Mouse (Mus musculus): ENCODE measurements around the gene Ntn4. TPM values are rescaled to one million over a fixed set of nuclear protein-coding genes. Genes with fewer than 3 reads are reported as not detected.

Gene Ntn4
- total RNA-seq, 2 experiments from 2014 or later: 5.5 to 7.8 TPM

GRCm38 (mm10) chr10:93697866-93698483 lies 57.5 kb downstream of the Ntn4 start:
- Histone ChIP-seq H3K4me3 (no peak overlapping the region), H3K27ac (no peak overlapping the region)
- DNase-seq (ENCODE audit: low spot score in 2 of 2): no peak
- TF ChIP-seq CTCF (conservative IDR thresholded peaks at IDR 0.05): no peak

GRCm38 (mm10) chr10:93699689-93700478 lies 59.4 kb downstream of the Ntn4 start:
- Histone ChIP-seq H3K27ac (no peak overlapping the region), H3K4me3 (peak overlapping the region; percentile 0; the same call in 1 of the 2 replicates)
- no peak for TF ChIP-seq CTCF (conservative IDR thresholded peaks at IDR 0.05)
- DNase-seq (ENCODE audit: low spot score in 2 of 2): no peak

- TF ChIP-seq CTCF (conservative IDR thresholded peaks at IDR 0.05): no peak
- peak overlapping the region; percentile 0; the same call in 1 of the 2 replicates for H3K4me3 ChIP-seq
- DNase-seq (ENCODE audit: low spot score in 2 of 2): no peak
- H3K27ac ChIP-seq: no peak overlapping the region
Measured at GRCm38 (mm10) chr10:93700589-93701363, 60.3 kb downstream of the Ntn4 start.

- Histone ChIP-seq H3K27ac (no peak overlapping the region), H3K4me3 (no peak overlapping the region)
- DNase-seq (ENCODE audit: low spot score in 2 of 2): no peak
- TF ChIP-seq CTCF (conservative IDR thresholded peaks at IDR 0.05): no peak
Measured at GRCm38 (mm10) chr10:93703946-93704345, 63.5 kb downstream of the Ntn4 start.

- no peak overlapping the region for H3K27ac ChIP-seq
- DNase-seq (ENCODE audit: low spot score in 2 of 2): no peak
- H3K4me3 ChIP-seq: no peak overlapping the region
- TF ChIP-seq CTCF (conservative IDR thresholded peaks at IDR 0.05): no peak
Measured at GRCm38 (mm10) chr10:93707149-93708075, 66.9 kb downstream of the Ntn4 start.

GRCm38 (mm10) chr10:93708076-93708473 lies 67.6 kb downstream of the Ntn4 start:
- Histone ChIP-seq H3K4me3 (no peak overlapping the region), H3K27ac (no peak overlapping the region)
- no peak for TF ChIP-seq CTCF (conservative IDR thresholded peaks at IDR 0.05)
- DNase-seq (ENCODE audit: low spot score in 2 of 2): no peak

- no peak for TF ChIP-seq CTCF (conservative IDR thresholded peaks at IDR 0.05)
- DNase-seq (ENCODE audit: low spot score in 2 of 2): no peak
- no peak overlapping the region for H3K4me3 ChIP-seq
- no peak overlapping the region for H3K27ac ChIP-seq
Measured at GRCm38 (mm10) chr10:93708515-93708914, 68.0 kb downstream of the Ntn4 start.

- no peak for TF ChIP-seq CTCF (conservative IDR thresholded peaks at IDR 0.05)
- no peak for DNase-seq (ENCODE audit: low spot score in 2 of 2)
- Histone ChIP-seq H3K27ac (no peak overlapping the region), H3K4me3 (no peak overlapping the region)
Measured at GRCm38 (mm10) chr10:93709536-93709935, 69.1 kb downstream of the Ntn4 start.

- Histone ChIP-seq H3K4me3 (no peak overlapping the region), H3K27ac (no peak overlapping the region)
- TF ChIP-seq CTCF (conservative IDR thresholded peaks at IDR 0.05): no peak
- no peak for DNase-seq (ENCODE audit: low spot score in 2 of 2)
Measured at GRCm38 (mm10) chr10:93721625-93722337, 81.3 kb downstream of the Ntn4 start.

- Histone ChIP-seq H3K27ac (peak overlapping the region; percentile 43; the same call in 1 of the 2 replicates), H3K4me3 (no peak overlapping the region)
- no peak for TF ChIP-seq CTCF (conservative IDR thresholded peaks at IDR 0.05)
- DNase-seq (ENCODE audit: low spot score in 2 of 2): no peak
Measured at GRCm38 (mm10) chr10:93723942-93724542, 83.6 kb downstream of the Ntn4 start.

- no peak for DNase-seq (ENCODE audit: low spot score in 2 of 2)
- Histone ChIP-seq H3K4me3 (no peak overlapping the region), H3K27ac (no peak overlapping the region)
- TF ChIP-seq CTCF (conservative IDR thresholded peaks at IDR 0.05): no peak
Measured at GRCm38 (mm10) chr10:93728131-93728530, 87.7 kb downstream of the Ntn4 start.

All from layer of hippocampus, adult 2 months (tissue).